Mouse (Mus musculus): ENCODE measurements around the gene Itga3. TPM values are rescaled to one million over a fixed set of nuclear protein-coding genes. Genes with fewer than 3 reads are reported as not detected.

Itga3 gene
- total and polyA plus RNA-seq, 3 experiments, result 5.8 to 53.0 (median 9.0) TPM

- no peak for TF ChIP-seq ZMIZ1 (IDR thresholded peaks at IDR 0.05; ENCODE audit: low read depth, low read length)
- no peak for TF ChIP-seq EP300 (IDR thresholded peaks at IDR 0.05; ENCODE audit: low read length)
- TF ChIP-seq MAX (IDR thresholded peaks at IDR 0.05; ENCODE audit: low read length), result no peak
- TF ChIP-seq USF1 (IDR thresholded peaks at IDR 0.05; ENCODE audit: low read depth, low read length), result no peak
- peak; percentile 4; the same call in 1 of the 2 replicates for TF ChIP-seq IRF4 (IDR thresholded peaks at IDR 0.05; ENCODE audit: low read depth, low read length)
- TF ChIP-seq E2F4 (IDR thresholded peaks at IDR 0.05; ENCODE audit: insufficient replicate concordance, low read depth, low read length), result no peak
- TF ChIP-seq ETS1 (conservative IDR thresholded peaks at IDR 0.05; ENCODE audit: low read depth, low read length), result no peak; the same call in 1 of the 2 replicates
- TF ChIP-seq UBTF (IDR thresholded peaks at IDR 0.05; ENCODE audit: low read depth, low read length), result peak; percentile 29; the same call in 1 of the 2 replicates
- no peak for TF ChIP-seq CHD2 (IDR thresholded peaks at IDR 0.05; ENCODE audit: low read length)
- TF ChIP-seq BHLHE40 (IDR thresholded peaks at IDR 0.05; ENCODE audit: low read depth, low read length), result peak; percentile 83
- no peak for TF ChIP-seq RCOR1 (conservative IDR thresholded peaks at IDR 0.05; ENCODE audit: low read depth, low read length)
Measured at GRCm38 (mm10) chr11:95101071-95101788, 24.6 kb upstream of the Itga3 start (continued).

- Histone ChIP-seq H3K9me3 (replicated peaks; ENCODE audit: low read length) (peaks cover 6% of the 10 kb centered on the region), H3K36me3 (replicated peaks in 1 of 2; ENCODE audit: control insufficient read depth in 1 of 2, insufficient read depth in 1 of 2, low read length in 1 of 2) (no peaks in the 10 kb centered on the region), H3K27ac (ENCODE audit: insufficient read depth, low read depth) (peak overlapping the region; percentile 91), H3K4me3 (replicated peaks in 1 of 3; ENCODE audit: low read depth in 2 of 3, low read length in 2 of 3, poor library complexity in 1 of 3) (peak overlapping the region in 1 of 3 experiments; percentile 1), H3K9ac (ENCODE audit: insufficient read depth, low read depth) (peak overlapping the region; percentile 10; the same call in 1 of the 2 replicates), H3K79me2 (replicated peaks; ENCODE audit: control insufficient read depth, extremely low read depth, insufficient read depth, poor library complexity, severe bottlenecking) (no peaks in the 10 kb centered on the region), H3K4me2 (ENCODE audit: insufficient read depth, low read depth, poor library complexity, severe bottlenecking) (peak overlapping the region; percentile 39; the same call in 1 of the 2 replicates), H3K4me1 (ENCODE audit: control insufficient read depth in 1 of 2, insufficient read depth in 2 of 2) (peaks cover 53 to 93% of the 10 kb centered on the region in 2 experiments), H3K27me3 (replicated peaks) (no peaks in the 10 kb centered on the region)
- dilution Hi-C loops (cut with MboI; ENCODE audit: extremely low pct_ligation_motif_present, extremely low pct_unique_long_range_greater_than_20kb, low sequenced_read_pairs) (no loop called here), in situ Hi-C loops (cut with MboI; ENCODE audit: low pct_ligation_motif_present, low pct_unique_long_range_greater_than_20kb, low sequenced_read_pairs) (no loop called here)
- peak; percentile 95 for DNase-seq (ENCODE audit: extremely low read depth)
- TF ChIP-seq MEF2A (IDR thresholded peaks at IDR 0.05; ENCODE audit: borderline replicate concordance, low read depth, low read length), result peak; percentile 73
- peak; percentile 54 for TF ChIP-seq NELFE (IDR thresholded peaks at IDR 0.05; ENCODE audit: low read depth, low read length)
- TF ChIP-seq TCF12 (IDR thresholded peaks at IDR 0.05; ENCODE audit: low read depth, low read length), result peak; percentile 81
- no peak for TF ChIP-seq KAT2A (IDR thresholded peaks at IDR 0.05; ENCODE audit: insufficient replicate concordance, low read length)
- TF ChIP-seq IRF4 (IDR thresholded peaks at IDR 0.05; ENCODE audit: low read depth, low read length), result peak; percentile 89
- TF ChIP-seq TBP (conservative IDR thresholded peaks at IDR 0.05; ENCODE audit: low read depth, low read length), result 0 out of 2 replicates have a peak, but pooled peaks have one; percentile 26
- peak; percentile 60 for TF ChIP-seq BHLHE40 (IDR thresholded peaks at IDR 0.05; ENCODE audit: low read depth, low read length)
- peak; percentile 14; the same call in 1 of the 2 replicates for TF ChIP-seq MAX (IDR thresholded peaks at IDR 0.05; ENCODE audit: low read length)
- TF ChIP-seq E2F4 (IDR thresholded peaks at IDR 0.05; ENCODE audit: insufficient replicate concordance, low read depth, low read length), result no peak
- peak; percentile 52 for TF ChIP-seq NRF1 (IDR thresholded peaks at IDR 0.05; ENCODE audit: low read depth, low read length)
- peak; percentile 39 for TF ChIP-seq RAD21 (IDR thresholded peaks at IDR 0.05; ENCODE audit: low read depth, low read length)
- peak; percentile 65 for TF ChIP-seq MYC (IDR thresholded peaks at IDR 0.05; ENCODE audit: low read depth, low read length)
- TF ChIP-seq ZMIZ1 (IDR thresholded peaks at IDR 0.05; ENCODE audit: low read depth, low read length), result peak; percentile 61; the same call in 1 of the 2 replicates
- TF ChIP-seq RCOR1 (conservative IDR thresholded peaks at IDR 0.05; ENCODE audit: low read depth, low read length), result peak; percentile 82; the same call in 1 of the 2 replicates
- TF ChIP-seq MXI1 (IDR thresholded peaks at IDR 0.05; ENCODE audit: low read depth, low read length), result peak; percentile 50
- TF ChIP-seq GABPA (IDR thresholded peaks at IDR 0.05; ENCODE audit: insufficient replicate concordance, low read depth, low read length), result no peak
- TF ChIP-seq SIN3A (IDR thresholded peaks at IDR 0.05; ENCODE audit: low read length), result peak; percentile 82; the same call in 1 of the 2 replicates
- peak; percentile 74 for TF ChIP-seq EP300 (IDR thresholded peaks at IDR 0.05; ENCODE audit: low read length)
- peak; percentile 71 for TF ChIP-seq CHD1 (IDR thresholded peaks at IDR 0.05; ENCODE audit: low read depth, low read length)
- no peak for TF ChIP-seq USF2 (conservative IDR thresholded peaks at IDR 0.05; ENCODE audit: low read depth, low read length)
- TF ChIP-seq SMC3 (IDR thresholded peaks at IDR 0.05; ENCODE audit: low read depth, low read length), result peak; percentile 33; the same call in 1 of the 2 replicates
- no peak for TF ChIP-seq JUN (IDR thresholded peaks at IDR 0.05; ENCODE audit: insufficient read depth, low read depth, low read length)
- no peak for TF ChIP-seq PAX5 (IDR thresholded peaks at IDR 0.05; ENCODE audit: low read length)
- no peak for TF ChIP-seq ZC3H11A (IDR thresholded peaks at IDR 0.05; ENCODE audit: low read depth, low read length)
- TF ChIP-seq CTCF (conservative IDR thresholded peaks at IDR 0.05 in 1 of 2, IDR thresholded peaks at IDR 0.05 in 1 of 2; ENCODE audit: low read depth in 2 of 2, low read length in 2 of 2), result peak; percentile 35 to 64; a peak in 3 of 4 replicates
- no peak; the same call in 1 of the 2 replicates for TF ChIP-seq ELF1 (IDR thresholded peaks at IDR 0.05; ENCODE audit: low read depth, low read length)
- peak; percentile 60 for TF ChIP-seq ZNF384 (IDR thresholded peaks at IDR 0.05; ENCODE audit: low read depth, low read length)
- peak; percentile 20; the same call in 1 of the 2 replicates for TF ChIP-seq MAFK (IDR thresholded peaks at IDR 0.05; ENCODE audit: insufficient replicate concordance, low read length)
- no peak for TF ChIP-seq ZKSCAN1 (IDR thresholded peaks at IDR 0.05; ENCODE audit: borderline replicate concordance, low read depth, low read length)
- TF ChIP-seq ETS1 (conservative IDR thresholded peaks at IDR 0.05; ENCODE audit: low read depth, low read length), result peak; percentile 70
Measured at GRCm38 (mm10) chr11:95100393-95100792, 23.8 kb upstream of the Itga3 start.

Data from CH12.LX (cell line).